Mouse (Mus musculus) stomach, embryonic 15.5 days (tissue): ENCODE measurements around the gene Dtx3l. TPM values are rescaled to one million over a fixed set of nuclear protein-coding genes. Genes with fewer than 3 reads are reported as not detected.
"Not testable (repeated sequence)": the region's sequence is repeated elsewhere in the genome, so short reads cannot be mapped to it uniquely, and the experiment has no call there.

ENCODE experiments used
- ATAC-seq: fragments of 200-750 bp; cut with Nextera tagmentation; 2 replicates; pipeline ENCODE4 v1.8.0; 2017; ENCODE audit warnings: low read depth, moderate number of reproducible peaks, moderate TSS enrichment; ENCODE audit not compliant: insufficient read depth, low FRiP score
- H3K27ac ChIP-seq: fragments of 300-500 bp; sonication (generic); 2 replicates; pipeline ENCODE4 v1.5.1; 2015; ENCODE audit warnings: mild to moderate bottlenecking, inconsistent platforms
- H3K27me3 ChIP-seq: fragments of 300-500 bp; sonication (generic); replicated peaks from 2 replicates; pipeline ENCODE4 v1.6.1; 2015; ENCODE audit warnings: inconsistent platforms
- H3K36me3 ChIP-seq: fragments of 300-500 bp; sonication (generic); 2 replicates; pipeline ENCODE4 v1.6.1; 2015; ENCODE audit warnings: inconsistent platforms
- H3K4me1 ChIP-seq: fragments of 300-500 bp; sonication (generic); 2 replicates; pipeline ENCODE4 v1.6.1; 2015; ENCODE audit warnings: inconsistent platforms
- H3K4me2 ChIP-seq: fragments of 300-500 bp; sonication (generic); 2 replicates; pipeline ENCODE4 v1.6.1; 2015; ENCODE audit warnings: mild to moderate bottlenecking, inconsistent platforms
- H3K4me3 ChIP-seq: fragments of 300-500 bp; sonication (generic); replicated peaks from 2 replicates; pipeline ENCODE4 v1.5.1; 2015; ENCODE audit warnings: inconsistent platforms
- H3K9ac ChIP-seq: fragments of 300-500 bp; sonication (generic); 2 replicates; pipeline ENCODE4 v1.6.1; 2015; ENCODE audit warnings: inconsistent platforms
- H3K9me3 ChIP-seq: fragments of 300-500 bp; sonication (generic); 2 replicates; pipeline ENCODE4 v1.6.1; 2016; ENCODE audit warnings: inconsistent platforms
- WGBS: fragments of 180-500 bp; shearing (Covaris S2); methylation state at CpG from one replicate; pipeline ENCODE4 v1.1.7; 2015; 5-methylcytosine and 5-hydroxymethylcytosine counted together
- polyA plus RNA-seq: library from polyadenylated mRNA; unstranded; fragments of >200 nt; fragmentation: Nextera tagmentation; extraction: Ambion mirVana; gene quantifications from 2 replicates; pipeline ENCODE4 v1.2.1, GENCODE M21; 2015

Dtx3l gene
- polyA plus RNA-seq, 1 experiment from 2014 or later, result 6.8 TPM

DNA sequence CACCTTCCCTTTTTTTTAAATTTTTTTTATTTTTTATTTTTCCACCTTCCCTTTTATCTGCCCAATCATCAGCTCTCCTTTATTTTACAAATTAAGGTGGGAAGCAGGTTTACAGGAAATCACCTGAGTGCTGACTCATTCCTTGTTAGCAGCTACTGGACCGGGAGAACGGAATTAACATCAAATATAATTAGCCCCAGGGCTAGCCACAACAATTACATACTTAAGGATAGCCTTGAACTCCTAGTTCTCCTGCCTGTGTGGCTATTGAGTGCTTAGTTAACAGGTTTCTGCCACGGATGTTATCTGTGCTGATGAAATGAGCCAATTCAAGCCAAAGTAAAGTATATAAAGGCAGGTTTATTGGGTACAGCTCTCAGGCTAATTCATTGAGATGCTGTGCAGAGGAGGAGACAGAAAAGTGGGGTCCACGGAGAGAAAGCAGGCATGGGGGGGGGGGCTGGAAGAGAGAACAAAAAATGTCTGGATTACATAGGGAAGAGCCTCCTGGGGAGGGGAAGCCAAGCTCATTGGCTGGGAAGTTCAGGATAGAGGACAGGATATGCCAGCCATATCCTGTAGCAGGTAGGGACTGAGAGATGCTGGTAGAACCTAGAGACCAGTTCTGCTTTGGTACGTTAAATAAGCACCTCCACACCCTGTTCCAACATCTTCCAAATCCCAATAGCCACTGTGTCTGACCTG, 27.6 kb upstream of the Dtx3l start:
- no peaks in the 10 kb centered on the region for H3K9me3 ChIP-seq
- no peak overlapping the region for H3K9ac ChIP-seq

GRCm38 (mm10) chr16:35965991-35966390, 27.0 kb upstream of the Dtx3l start:
- not testable (repeated sequence) for H3K36me3 ChIP-seq, H3K9me3 ChIP-seq, ATAC-seq, H3K27ac ChIP-seq, H3K27me3 ChIP-seq, H3K4me1 ChIP-seq, H3K4me3 ChIP-seq, H3K9ac ChIP-seq, H3K4me2 ChIP-seq
- WGBS, result 81% methylated on average over 4 of the region's 4 CpGs

More for the DNA sequence above, 27.6 kb upstream of the Dtx3l start:
- Histone ChIP-seq H3K36me3 (no peaks in the 10 kb centered on the region), H3K27me3 (no peaks in the 10 kb centered on the region), H3K4me1 (no peaks in the 10 kb centered on the region), H3K27ac (no peak overlapping the region), H3K4me3 (no peak overlapping the region), H3K4me2 (no peak overlapping the region)
- no peak for ATAC-seq
- WGBS, result 59% methylated on average over 5 of the region's 5 CpGs

- no peak overlapping the region for H3K4me2 ChIP-seq
- no peak for ATAC-seq
- WGBS, result 86% methylated on average over 5 of the region's 5 CpGs
- no peak overlapping the region for H3K9ac ChIP-seq
- H3K27me3 ChIP-seq, result no peaks in the 10 kb centered on the region
- no peaks in the 10 kb centered on the region for H3K36me3 ChIP-seq
- no peaks in the 10 kb centered on the region for H3K9me3 ChIP-seq
- H3K4me1 ChIP-seq, result no peaks in the 10 kb centered on the region
- no peak overlapping the region for H3K4me3 ChIP-seq
- H3K27ac ChIP-seq, result no peak overlapping the region
Measured at GRCm38 (mm10) chr16:35952628-35953130, 13.7 kb upstream of the Dtx3l start.

- no peaks in the 10 kb centered on the region for H3K9me3 ChIP-seq
- no peaks in the 10 kb centered on the region for H3K27me3 ChIP-seq
- H3K4me1 ChIP-seq, result no peaks in the 10 kb centered on the region
- no peak overlapping the region for H3K9ac ChIP-seq
- no peak overlapping the region for H3K4me2 ChIP-seq
- H3K4me3 ChIP-seq, result no peak overlapping the region
- whole genome bisulfite sequencing, result 90% methylated on average over 3 of the region's 3 CpGs
- no peak for ATAC-seq
- H3K27ac ChIP-seq, result no peak overlapping the region
- 0 out of 2 replicates have a peak, but pooled peaks cover 3% of the 10 kb centered on the region for H3K36me3 ChIP-seq
Measured at GRCm38 (mm10) chr16:35951216-35951615, 12.3 kb upstream of the Dtx3l start.

GRCm38 (mm10) chr16:35949264-35949663, 10.3 kb upstream of the Dtx3l start:
- Histone ChIP-seq H3K9me3 (no peaks in the 10 kb centered on the region), H3K4me2 (no peak overlapping the region), H3K4me3 (no peak overlapping the region), H3K9ac (no peak overlapping the region), H3K36me3 (0 out of 2 replicates have a peak, but pooled peaks cover 3% of the 10 kb centered on the region), H3K27ac (no peak overlapping the region; the same call in 1 of the 2 replicates), H3K27me3 (no peaks in the 10 kb centered on the region), H3K4me1 (no peaks in the 10 kb centered on the region)
- peak; percentile 60; the same call in 1 of the 2 replicates for ATAC-seq
- 66% methylated on average over 5 of the region's 5 CpGs for whole genome bisulfite sequencing

- no peaks in the 10 kb centered on the region for H3K9me3 ChIP-seq
- WGBS, result 82% methylated on average over 7 of the region's 7 CpGs
- H3K36me3 ChIP-seq, result no peaks in the 10 kb centered on the region; the same call in 1 of the 2 replicates
- H3K4me3 ChIP-seq, result no peak overlapping the region
- H3K4me2 ChIP-seq, result no peak overlapping the region
- H3K9ac ChIP-seq, result no peak overlapping the region
- ATAC-seq, result no peak
- no peak overlapping the region for H3K27ac ChIP-seq
- H3K27me3 ChIP-seq, result no peaks in the 10 kb centered on the region
- peaks cover 4% of the 10 kb centered on the region; the same call in 1 of the 2 replicates for H3K4me1 ChIP-seq
Measured at GRCm38 (mm10) chr16:35941382-35941781, 2.4 kb upstream of the Dtx3l start.

- 14% methylated on average over 9 of the region's 9 CpGs for WGBS
- peak; percentile 60; the same call in 1 of the 2 replicates for ATAC-seq
- Histone ChIP-seq H3K36me3 (no peaks in the 10 kb centered on the region; the same call in 1 of the 2 replicates), H3K27me3 (no peaks in the 10 kb centered on the region), H3K9ac (no peak overlapping the region), H3K4me1 (peaks cover 4% of the 10 kb centered on the region; the same call in 1 of the 2 replicates), H3K9me3 (no peaks in the 10 kb centered on the region), H3K4me2 (peak overlapping the region; percentile 80), H3K4me3 (peak overlapping the region; percentile 75), H3K27ac (no peak overlapping the region)
Measured at GRCm38 (mm10) chr16:35939690-35940089, 739 bp upstream of the Dtx3l start.

- peak overlapping the region; percentile 74 for H3K27ac ChIP-seq
- peak; percentile 20; the same call in 1 of the 2 replicates for ATAC-seq
- peak overlapping the region; percentile 80 for H3K4me2 ChIP-seq
- peak overlapping the region; percentile 75 for H3K4me3 ChIP-seq
- H3K4me1 ChIP-seq, result peaks cover 4% of the 10 kb centered on the region; the same call in 1 of the 2 replicates
- H3K9me3 ChIP-seq, result no peaks in the 10 kb centered on the region
- no peaks in the 10 kb centered on the region; the same call in 1 of the 2 replicates for H3K36me3 ChIP-seq
- WGBS, result 8% methylated on average over 6 of the region's 6 CpGs
- H3K27me3 ChIP-seq, result no peaks in the 10 kb centered on the region
- H3K9ac ChIP-seq, result peak overlapping the region; percentile 51; the same call in 1 of the 2 replicates
Measured at GRCm38 (mm10) chr16:35939261-35939660, 310 bp upstream of the Dtx3l start.

- Histone ChIP-seq H3K4me2 (no peak overlapping the region), H3K9ac (no peak overlapping the region), H3K36me3 (0 out of 2 replicates have a peak, but pooled peaks cover 4% of the 10 kb centered on the region), H3K27me3 (no peaks in the 10 kb centered on the region), H3K4me1 (no peaks in the 10 kb centered on the region), H3K9me3 (no peaks in the 10 kb centered on the region), H3K27ac (no peak overlapping the region), H3K4me3 (no peak overlapping the region)
- no peak for ATAC-seq
- 74% methylated on average over 10 of the region's 10 CpGs for WGBS
Measured at GRCm38 (mm10) chr16:35933181-35933580, 5.8 kb downstream of the Dtx3l start.

DNA sequence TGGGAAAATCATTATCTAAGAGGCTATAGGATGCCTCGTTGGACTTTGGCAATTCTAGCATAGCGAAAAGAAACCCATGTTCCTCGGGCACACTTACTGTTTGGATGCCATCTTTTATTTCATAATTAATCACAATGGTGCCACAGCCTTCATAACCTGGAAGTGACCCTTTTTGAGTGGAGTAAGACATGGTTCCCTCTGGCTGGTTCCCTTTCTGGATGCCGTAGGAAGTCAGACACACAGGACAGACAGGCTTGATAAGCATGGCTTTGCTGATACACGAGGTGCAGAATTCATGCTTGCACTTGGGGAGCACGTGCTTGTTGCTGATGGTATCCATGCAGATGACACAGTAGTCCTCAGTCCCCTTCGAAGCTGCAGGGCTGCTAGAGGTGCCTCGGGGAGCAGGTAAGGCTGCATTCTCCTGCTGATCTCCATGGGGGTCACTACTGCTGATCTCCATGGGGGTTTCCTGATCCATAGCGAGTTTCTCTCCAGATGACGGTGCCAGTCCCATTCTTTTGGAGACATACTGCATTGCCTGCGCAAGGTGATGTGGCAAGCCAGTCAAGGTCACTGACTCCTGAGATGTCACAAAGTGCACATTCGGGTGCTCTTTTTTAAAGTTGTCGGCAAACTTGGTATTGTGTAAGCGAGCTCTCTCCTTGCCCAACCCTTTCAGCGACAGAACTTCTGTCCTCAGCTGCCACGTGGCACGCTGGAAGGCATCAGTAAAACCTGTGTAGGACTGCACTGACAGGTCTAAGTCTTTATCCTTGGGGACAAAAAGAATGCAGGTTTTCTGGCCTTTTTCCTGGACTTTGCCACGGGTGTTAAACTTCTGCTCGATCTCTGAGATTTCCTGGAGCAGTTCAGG, 6.5 kb downstream of the Dtx3l start:
- Histone ChIP-seq H3K4me3 (no peak overlapping the region), H3K4me2 (no peak overlapping the region), H3K27ac (no peak overlapping the region), H3K36me3 (0 out of 2 replicates have a peak, but pooled peaks cover 4% of the 10 kb centered on the region), H3K4me1 (no peaks in the 10 kb centered on the region), H3K27me3 (no peaks in the 10 kb centered on the region), H3K9me3 (no peaks in the 10 kb centered on the region), H3K9ac (no peak overlapping the region)
- WGBS, result 85% methylated on average over 19 of the region's 19 CpGs
- ATAC-seq, result no peak

GRCm38 (mm10) chr16:35924341-35924740, 14.6 kb downstream of the Dtx3l start:
- Histone ChIP-seq H3K4me2 (no peak overlapping the region), H3K36me3 (0 out of 2 replicates have a peak, but pooled peaks cover 4% of the 10 kb centered on the region), H3K4me1 (no peaks in the 10 kb centered on the region), H3K9ac (no peak overlapping the region), H3K27ac (no peak overlapping the region), H3K4me3 (no peak overlapping the region), H3K9me3 (no peaks in the 10 kb centered on the region), H3K27me3 (no peaks in the 10 kb centered on the region)
- WGBS, result 91% methylated on average over 5 of the region's 5 CpGs
- ATAC-seq, result no peak
